Mouse (Mus musculus): ENCODE data around the gene 2310022A10Rik. TPM values are rescaled to one million over a fixed set of nuclear protein-coding genes. Genes with fewer than 3 reads are reported as not detected.
A peak's percentile ranks its signal among the peaks of the same experiment; 100 is the strongest.

Gene 2310022A10Rik
- polyA plus RNA-seq, 1 experiment from 2014 or later = 18.4 TPM

- no peaks in the 10 kb centered on the region; the same call in 1 of the 2 replicates for H3K4me1 ChIP-seq (ENCODE audit: control insufficient read depth, insufficient read depth, low read length)
Observed at GRCm38 (mm10) chr7:27587741-27588140, 34.7 kb downstream of the 2310022A10Rik start.

GRCm38 (mm10) chr7:27590088-27590487 is 37.1 kb downstream of the 2310022A10Rik start:
- no peak for ATAC-seq (ENCODE audit: insufficient number of reproducible peaks, insufficient read depth, low FRiP score, low read depth)
- H3K9ac ChIP-seq (replicated peaks; ENCODE audit: low read depth, low read length) = no peak overlapping the region
- no peak overlapping the region for H3K4me3 ChIP-seq (ENCODE audit: low read depth, low read length)
- H3K36me3 ChIP-seq (ENCODE audit: control insufficient read depth, insufficient read depth, low read length) = peaks cover 8% of the 10 kb centered on the region; the same call in 1 of the 2 replicates
- no peak overlapping the region for H3K4me2 ChIP-seq (replicated peaks; ENCODE audit: low read depth, low read length)
- 87% methylated on average over 4 of the region's 4 CpGs for WGBS
- no peaks in the 10 kb centered on the region for H3K27me3 ChIP-seq (ENCODE audit: control insufficient read depth, insufficient read depth, low read length)
- H3K27ac ChIP-seq (ENCODE audit: low read length) = no peak overlapping the region
- peaks cover 4% of the 10 kb centered on the region for H3K4me1 ChIP-seq (ENCODE audit: control insufficient read depth, insufficient read depth, low read length)
- H3K9me3 ChIP-seq (ENCODE audit: control insufficient read depth, low read depth, low read length) = no peaks in the 10 kb centered on the region

More at GRCm38 (mm10) chr7:27587741-27588140, 34.7 kb downstream of the 2310022A10Rik start:
- H3K4me3 ChIP-seq (ENCODE audit: low read depth, low read length) = no peak overlapping the region
- H3K9me3 ChIP-seq (ENCODE audit: control insufficient read depth, low read depth, low read length) = no peaks in the 10 kb centered on the region
- ATAC-seq (ENCODE audit: insufficient number of reproducible peaks, insufficient read depth, low FRiP score, low read depth) = no peak
- no peaks in the 10 kb centered on the region for H3K27me3 ChIP-seq (ENCODE audit: control insufficient read depth, insufficient read depth, low read length)
- H3K9ac ChIP-seq (replicated peaks; ENCODE audit: low read depth, low read length) = no peak overlapping the region
- H3K36me3 ChIP-seq (ENCODE audit: control insufficient read depth, insufficient read depth, low read length) = peaks cover 15% of the 10 kb centered on the region; the same call in 1 of the 2 replicates
- WGBS = 80% methylated on average over 2 of the region's 2 CpGs
- H3K27ac ChIP-seq (ENCODE audit: low read length) = no peak overlapping the region
- H3K4me2 ChIP-seq (replicated peaks; ENCODE audit: low read depth, low read length) = no peak overlapping the region

GRCm38 (mm10) chr7:27590566-27591213 is 37.7 kb downstream of the 2310022A10Rik start:
- peaks cover 4% of the 10 kb centered on the region; the same call in 1 of the 2 replicates for H3K36me3 ChIP-seq (ENCODE audit: control insufficient read depth, insufficient read depth, low read length)
- 69% methylated on average over 4 of the region's 4 CpGs for WGBS
- ATAC-seq (ENCODE audit: insufficient number of reproducible peaks, insufficient read depth, low FRiP score, low read depth) = no peak
- H3K9me3 ChIP-seq (ENCODE audit: control insufficient read depth, low read depth, low read length) = no peaks in the 10 kb centered on the region
- peak overlapping the region; percentile 86 for H3K27ac ChIP-seq (ENCODE audit: low read length)
- peak overlapping the region; percentile 45 for H3K4me2 ChIP-seq (replicated peaks; ENCODE audit: low read depth, low read length)
- H3K9ac ChIP-seq (replicated peaks; ENCODE audit: low read depth, low read length) = no peak overlapping the region; the same call in 1 of the 2 replicates
- H3K4me3 ChIP-seq (ENCODE audit: low read depth, low read length) = peak overlapping the region; percentile 80
- H3K4me1 ChIP-seq (ENCODE audit: control insufficient read depth, insufficient read depth, low read length) = peaks cover 4% of the 10 kb centered on the region
- no peaks in the 10 kb centered on the region for H3K27me3 ChIP-seq (ENCODE audit: control insufficient read depth, insufficient read depth, low read length)

GRCm38 (mm10) chr7:27591266-27592216 is 38.5 kb downstream of the 2310022A10Rik start, which contains the start of gene Akt2:
TSS of gene Akt2 (plus strand) at chr7:27591552.
- WGBS = under 1% methylated on average over 66 of the region's 71 CpGs

GRCm38 (mm10) chr7:27592217-27592929 is 39.3 kb downstream of the 2310022A10Rik start:
- ATAC-seq (ENCODE audit: insufficient number of reproducible peaks, insufficient read depth, low FRiP score, low read depth) = peak; percentile 24
- Histone ChIP-seq H3K36me3 (ENCODE audit: control insufficient read depth, insufficient read depth, low read length) (peaks cover 4% of the 10 kb centered on the region; the same call in 1 of the 2 replicates), H3K27ac (ENCODE audit: low read length) (peak overlapping the region; percentile 98), H3K4me1 (ENCODE audit: control insufficient read depth, insufficient read depth, low read length) (peaks cover 14% of the 10 kb centered on the region), H3K4me3 (ENCODE audit: low read depth, low read length) (peak overlapping the region; percentile 80), H3K27me3 (ENCODE audit: control insufficient read depth, insufficient read depth, low read length) (no peaks in the 10 kb centered on the region), H3K9ac (replicated peaks; ENCODE audit: low read depth, low read length) (peak overlapping the region; percentile 79), H3K9me3 (ENCODE audit: control insufficient read depth, low read depth, low read length) (no peaks in the 10 kb centered on the region), H3K4me2 (replicated peaks; ENCODE audit: low read depth, low read length) (peak overlapping the region; percentile 59)
- under 1% methylated on average over 17 of the region's 17 CpGs for WGBS

More at GRCm38 (mm10) chr7:27591266-27592216, 38.5 kb downstream of the 2310022A10Rik start, which contains the start of gene Akt2:
- Histone ChIP-seq H3K4me2 (replicated peaks; ENCODE audit: low read depth, low read length) (peak within 1 kb of the TSS; percentile 59), H3K4me1 (ENCODE audit: control insufficient read depth, insufficient read depth, low read length) (peaks cover 7% of the 10 kb centered on the region), H3K4me3 (ENCODE audit: low read depth, low read length) (peak within 1 kb of the TSS; percentile 80), H3K36me3 (ENCODE audit: control insufficient read depth, insufficient read depth, low read length) (peaks cover 4% of the 10 kb centered on the region; the same call in 1 of the 2 replicates), H3K9me3 (ENCODE audit: control insufficient read depth, low read depth, low read length) (no peaks in the 10 kb centered on the region), H3K27me3 (ENCODE audit: control insufficient read depth, insufficient read depth, low read length) (no peaks in the 10 kb centered on the region), H3K9ac (replicated peaks; ENCODE audit: low read depth, low read length) (peak within 1 kb of the TSS; percentile 79), H3K27ac (ENCODE audit: low read length) (peak within 1 kb of the TSS; percentile 98)
- peak; percentile 93 for ATAC-seq (ENCODE audit: insufficient number of reproducible peaks, insufficient read depth, low FRiP score, low read depth)

GRCm38 (mm10) chr7:27592934-27593645 is 40.1 kb downstream of the 2310022A10Rik start:
- peak overlapping the region; percentile 80 for H3K4me3 ChIP-seq (ENCODE audit: low read depth, low read length)
- ATAC-seq (ENCODE audit: insufficient number of reproducible peaks, insufficient read depth, low FRiP score, low read depth) = peak; percentile 14; the same call in 1 of the 2 replicates
- peaks cover 21% of the 10 kb centered on the region for H3K4me1 ChIP-seq (ENCODE audit: control insufficient read depth, insufficient read depth, low read length)
- peak overlapping the region; percentile 98 for H3K27ac ChIP-seq (ENCODE audit: low read length)
- H3K36me3 ChIP-seq (ENCODE audit: control insufficient read depth, insufficient read depth, low read length) = peaks cover 4% of the 10 kb centered on the region; the same call in 1 of the 2 replicates
- WGBS = 54% methylated on average over 12 of the region's 12 CpGs
- peak overlapping the region; percentile 59 for H3K4me2 ChIP-seq (replicated peaks; ENCODE audit: low read depth, low read length)
- H3K9ac ChIP-seq (replicated peaks; ENCODE audit: low read depth, low read length) = peak overlapping the region; percentile 79; the same call in 1 of the 2 replicates
- no peaks in the 10 kb centered on the region for H3K9me3 ChIP-seq (ENCODE audit: control insufficient read depth, low read depth, low read length)
- no peaks in the 10 kb centered on the region for H3K27me3 ChIP-seq (ENCODE audit: control insufficient read depth, insufficient read depth, low read length)

GRCm38 (mm10) chr7:27596586-27597503 is 43.8 kb downstream of the 2310022A10Rik start:
- whole genome bisulfite sequencing = 48% methylated on average over 10 of the region's 10 CpGs
- no peak overlapping the region for H3K9ac ChIP-seq (replicated peaks; ENCODE audit: low read depth, low read length)
- peaks cover 28% of the 10 kb centered on the region for H3K4me1 ChIP-seq (ENCODE audit: control insufficient read depth, insufficient read depth, low read length)
- H3K27ac ChIP-seq (ENCODE audit: low read length) = peak overlapping the region; percentile 89
- H3K4me3 ChIP-seq (ENCODE audit: low read depth, low read length) = no peak overlapping the region
- peak; percentile 21; the same call in 1 of the 2 replicates for ATAC-seq (ENCODE audit: insufficient number of reproducible peaks, insufficient read depth, low FRiP score, low read depth)
- H3K36me3 ChIP-seq (ENCODE audit: control insufficient read depth, insufficient read depth, low read length) = peaks cover 4% of the 10 kb centered on the region; the same call in 1 of the 2 replicates
- peak overlapping the region; percentile 26; the same call in 1 of the 2 replicates for H3K4me2 ChIP-seq (replicated peaks; ENCODE audit: low read depth, low read length)
- H3K27me3 ChIP-seq (ENCODE audit: control insufficient read depth, insufficient read depth, low read length) = no peaks in the 10 kb centered on the region
- H3K9me3 ChIP-seq (ENCODE audit: control insufficient read depth, low read depth, low read length) = no peaks in the 10 kb centered on the region

All from stomach, embryonic 14.5 days (tissue).